Mouse (Mus musculus): ENCODE data around the gene Spag17. TPM values are rescaled to one million over a fixed set of nuclear protein-coding genes. Genes with fewer than 3 reads are reported as not detected.
A peak's percentile ranks its signal among the peaks of the same experiment; 100 is the strongest.
"Not testable (repeated sequence)": the region's sequence is repeated elsewhere in the genome, so short reads cannot be mapped to it uniquely, and the experiment has no call there.

Spag17 gene
- total and polyA plus RNA-seq, 2 experiments from 2014 or later, result 0.18 TPM; not detected in 1

DNA sequence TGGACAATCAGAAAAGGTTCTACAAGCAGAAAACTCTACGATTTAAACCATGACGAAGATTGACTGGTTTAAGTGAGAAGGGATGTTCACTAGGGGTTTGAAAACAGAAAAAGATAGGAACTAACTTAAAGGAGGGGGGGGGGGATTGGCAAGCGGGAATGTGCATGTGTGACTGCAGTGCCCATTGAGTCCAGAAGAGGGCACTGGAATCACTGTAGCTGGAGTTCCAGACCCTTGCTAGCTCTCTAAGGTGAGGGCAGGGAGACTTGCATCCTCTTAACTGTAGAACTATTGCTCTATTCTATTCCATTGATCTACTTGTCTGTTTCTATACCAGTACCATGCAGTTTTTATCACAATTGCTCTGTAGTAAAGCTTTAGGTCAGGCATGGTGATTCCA lies 26.3 kb upstream of the Spag17 start:
- H3K9ac ChIP-seq (replicated peaks; ENCODE audit: low read depth, low read length), result no peak overlapping the region
- TF ChIP-seq EP300 (IDR thresholded peaks at IDR 0.05; ENCODE audit: low read depth), result no peak
- TF ChIP-seq CTCF (IDR thresholded peaks at IDR 0.05; ENCODE audit: low read depth), result no peak; the same call in 1 of the 2 replicates
- ATAC-seq (ENCODE audit: insufficient read depth, low read depth), result no peak
- no peaks in the 10 kb centered on the region for H3K27me3 ChIP-seq (ENCODE audit: control insufficient read depth, insufficient read depth, low read length)
- H3K4me1 ChIP-seq (ENCODE audit: control insufficient read depth, insufficient read depth), result no peaks in the 10 kb centered on the region
- H3K4me3 ChIP-seq (ENCODE audit: low read depth, low read length), result no peak overlapping the region
- DNase-seq (ENCODE audit: low spot score), result no peak
- 79% methylated on average over 3 of the region's 3 CpGs for WGBS
- H3K27ac ChIP-seq (ENCODE audit: low read depth), result no peak overlapping the region
- H3K4me2 ChIP-seq (ENCODE audit: low read depth, low read length), result no peak overlapping the region
- H3K9me3 ChIP-seq (replicated peaks; ENCODE audit: control insufficient read depth, low read length), result no peaks in the 10 kb centered on the region
- no peaks in the 10 kb centered on the region for H3K36me3 ChIP-seq (replicated peaks; ENCODE audit: control insufficient read depth, insufficient read depth, low read length)

DNA sequence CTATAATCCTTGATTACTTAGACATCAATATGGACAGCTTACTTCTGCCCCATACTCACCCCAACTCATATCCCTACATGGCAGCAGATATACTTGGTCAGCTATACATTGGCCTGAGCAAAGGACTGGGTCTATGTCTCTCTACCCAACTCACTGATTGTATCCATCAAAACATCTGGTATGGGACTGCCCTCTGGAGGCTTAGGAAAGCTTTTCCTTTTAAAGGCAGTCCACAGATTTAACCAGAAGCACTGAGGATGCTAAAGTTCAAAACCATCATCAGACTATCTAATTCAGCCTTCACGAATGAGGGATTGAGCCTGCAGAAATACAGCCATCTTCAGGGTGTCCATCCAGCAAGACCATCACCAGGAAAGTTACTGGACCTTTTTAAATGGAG lies 20.5 kb upstream of the Spag17 start:
- no peak for DNase-seq (ENCODE audit: low spot score)
- Histone ChIP-seq H3K27ac (ENCODE audit: low read depth) (no peak overlapping the region), H3K36me3 (replicated peaks; ENCODE audit: control insufficient read depth, insufficient read depth, low read length) (no peaks in the 10 kb centered on the region), H3K9ac (replicated peaks; ENCODE audit: low read depth, low read length) (no peak overlapping the region), H3K9me3 (replicated peaks; ENCODE audit: control insufficient read depth, low read length) (no peaks in the 10 kb centered on the region), H3K4me1 (ENCODE audit: control insufficient read depth, insufficient read depth) (no peaks in the 10 kb centered on the region), H3K4me2 (ENCODE audit: low read depth, low read length) (no peak overlapping the region), H3K4me3 (ENCODE audit: low read depth, low read length) (no peak overlapping the region), H3K27me3 (ENCODE audit: control insufficient read depth, insufficient read depth, low read length) (no peaks in the 10 kb centered on the region)
- TF ChIP-seq EP300 (IDR thresholded peaks at IDR 0.05; ENCODE audit: low read depth), result no peak
- TF ChIP-seq CTCF (IDR thresholded peaks at IDR 0.05; ENCODE audit: low read depth), result peak; percentile 39
- 68% methylated on average over 1 of the region's 1 CpGs for WGBS
- no peak for ATAC-seq (ENCODE audit: insufficient read depth, low read depth)

DNA sequence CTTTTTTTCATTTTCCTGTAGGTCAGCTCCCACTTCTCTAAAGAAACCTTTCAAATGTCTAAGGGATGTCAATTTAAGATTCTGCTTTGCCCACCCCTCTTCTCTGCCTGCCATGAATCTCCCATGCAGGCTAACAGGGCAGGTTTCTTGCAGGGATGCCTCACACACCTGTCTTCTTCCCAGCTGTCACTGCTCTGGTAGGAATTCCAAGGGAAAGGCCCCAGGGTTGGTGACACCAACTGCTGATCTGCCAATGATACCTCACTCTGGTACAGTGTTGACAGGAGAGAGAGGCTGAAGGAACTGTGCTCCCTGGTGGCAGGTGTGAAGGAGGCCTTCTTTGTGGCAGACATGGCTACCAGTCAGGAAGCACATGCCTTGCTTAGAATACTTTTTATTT lies 10.1 kb upstream of the Spag17 start:
- DNase-seq (ENCODE audit: low spot score), result no peak
- no peaks in the 10 kb centered on the region for H3K9me3 ChIP-seq (replicated peaks; ENCODE audit: control insufficient read depth, low read length)
- no peaks in the 10 kb centered on the region for H3K27me3 ChIP-seq (ENCODE audit: control insufficient read depth, insufficient read depth, low read length)
- ATAC-seq (ENCODE audit: insufficient read depth, low read depth), result no peak
- H3K4me2 ChIP-seq (ENCODE audit: low read depth, low read length), result no peak overlapping the region
- no peak overlapping the region for H3K4me3 ChIP-seq (ENCODE audit: low read depth, low read length)
- no peak overlapping the region for H3K9ac ChIP-seq (replicated peaks; ENCODE audit: low read depth, low read length)
- no peaks in the 10 kb centered on the region for H3K36me3 ChIP-seq (replicated peaks; ENCODE audit: control insufficient read depth, insufficient read depth, low read length)
- no peak overlapping the region for H3K27ac ChIP-seq (ENCODE audit: low read depth)
- TF ChIP-seq CTCF (IDR thresholded peaks at IDR 0.05; ENCODE audit: low read depth) (no peak), EP300 (IDR thresholded peaks at IDR 0.05; ENCODE audit: low read depth) (no peak)
- H3K4me1 ChIP-seq (ENCODE audit: control insufficient read depth, insufficient read depth), result no peaks in the 10 kb centered on the region

DNA sequence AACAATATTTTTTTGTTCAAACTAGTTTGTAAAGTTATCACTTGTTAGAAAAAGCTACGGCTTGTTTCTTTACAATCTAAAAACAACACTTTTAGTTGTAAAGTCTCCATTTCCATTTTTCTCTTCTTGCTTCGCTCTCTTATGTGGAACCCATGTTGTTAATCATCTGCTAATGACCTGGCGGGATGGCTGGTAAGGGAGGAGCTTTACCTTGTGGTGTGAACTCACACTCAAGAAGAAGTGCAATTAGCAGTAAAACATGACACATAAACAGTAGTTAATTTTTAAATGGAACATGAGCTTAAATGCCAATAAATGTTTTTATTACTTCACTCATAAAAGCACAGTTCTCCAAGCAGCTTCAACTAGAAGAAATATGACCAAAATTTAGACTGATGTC lies 3.7 kb upstream of the Spag17 start:
- 80% methylated on average over 3 of the region's 3 CpGs for WGBS
- DNase-seq (ENCODE audit: low spot score), result no peak
- TF ChIP-seq CTCF (IDR thresholded peaks at IDR 0.05; ENCODE audit: low read depth), result no peak
- no peak for TF ChIP-seq EP300 (IDR thresholded peaks at IDR 0.05; ENCODE audit: low read depth)

DNA sequence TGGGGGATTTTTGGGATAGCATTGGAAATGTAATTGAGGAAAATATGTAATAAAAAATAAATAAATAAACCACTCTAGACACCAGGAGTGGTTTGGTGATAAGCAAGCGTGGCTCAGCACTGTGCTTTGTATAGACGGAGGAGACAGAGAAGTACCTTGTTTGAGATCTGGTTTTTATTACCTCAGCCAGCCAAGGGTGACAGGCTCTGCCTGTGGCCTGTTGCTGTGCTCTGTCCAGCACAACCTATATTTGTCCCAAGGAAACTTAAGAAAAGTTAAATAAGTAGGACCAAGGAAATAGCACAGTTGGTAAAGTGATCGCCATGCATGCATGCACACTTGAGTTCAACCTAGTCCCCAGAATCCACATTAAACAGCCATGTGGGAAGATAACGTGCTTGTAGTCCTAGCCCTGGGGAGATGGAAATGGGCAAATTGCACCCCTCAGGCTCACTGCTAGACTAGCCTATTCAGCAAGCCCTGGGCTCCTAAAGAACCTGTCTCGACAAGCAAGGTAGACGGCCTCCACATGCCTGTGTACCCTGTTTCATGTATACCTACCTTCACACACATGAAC lies 1.1 kb upstream of the Spag17 start:
- no peak for TF ChIP-seq CTCF (IDR thresholded peaks at IDR 0.05; ENCODE audit: low read depth)
- TF ChIP-seq EP300 (IDR thresholded peaks at IDR 0.05; ENCODE audit: low read depth), result no peak
- H3K27me3 ChIP-seq (ENCODE audit: control insufficient read depth, insufficient read depth, low read length), result no peaks in the 10 kb centered on the region
- WGBS, result 65% methylated on average over 6 of the region's 6 CpGs
- ATAC-seq (ENCODE audit: insufficient read depth, low read depth) (no peak), DNase-seq (ENCODE audit: low spot score) (no peak)
- no peak overlapping the region for H3K27ac ChIP-seq (ENCODE audit: low read depth)
- no peaks in the 10 kb centered on the region for H3K4me1 ChIP-seq (ENCODE audit: control insufficient read depth, insufficient read depth)
- no peaks in the 10 kb centered on the region for H3K36me3 ChIP-seq (replicated peaks; ENCODE audit: control insufficient read depth, insufficient read depth, low read length)
- H3K9ac ChIP-seq (replicated peaks; ENCODE audit: low read depth, low read length), result no peak overlapping the region
- H3K4me3 ChIP-seq (ENCODE audit: low read depth, low read length), result no peak overlapping the region
- H3K4me2 ChIP-seq (ENCODE audit: low read depth, low read length), result no peak overlapping the region
- no peaks in the 10 kb centered on the region for H3K9me3 ChIP-seq (replicated peaks; ENCODE audit: control insufficient read depth, low read length)

More for the DNA sequence above, 3.7 kb upstream of the Spag17 start:
- Histone ChIP-seq H3K27ac (ENCODE audit: low read depth) (no peak overlapping the region), H3K27me3 (ENCODE audit: control insufficient read depth, insufficient read depth, low read length) (no peaks in the 10 kb centered on the region), H3K36me3 (replicated peaks; ENCODE audit: control insufficient read depth, insufficient read depth, low read length) (no peaks in the 10 kb centered on the region), H3K4me2 (ENCODE audit: low read depth, low read length) (no peak overlapping the region), H3K9me3 (replicated peaks; ENCODE audit: control insufficient read depth, low read length) (no peaks in the 10 kb centered on the region), H3K9ac (replicated peaks; ENCODE audit: low read depth, low read length) (no peak overlapping the region), H3K4me1 (ENCODE audit: control insufficient read depth, insufficient read depth) (no peaks in the 10 kb centered on the region), H3K4me3 (ENCODE audit: low read depth, low read length) (no peak overlapping the region)
- no peak for ATAC-seq (ENCODE audit: insufficient read depth, low read depth)

DNA sequence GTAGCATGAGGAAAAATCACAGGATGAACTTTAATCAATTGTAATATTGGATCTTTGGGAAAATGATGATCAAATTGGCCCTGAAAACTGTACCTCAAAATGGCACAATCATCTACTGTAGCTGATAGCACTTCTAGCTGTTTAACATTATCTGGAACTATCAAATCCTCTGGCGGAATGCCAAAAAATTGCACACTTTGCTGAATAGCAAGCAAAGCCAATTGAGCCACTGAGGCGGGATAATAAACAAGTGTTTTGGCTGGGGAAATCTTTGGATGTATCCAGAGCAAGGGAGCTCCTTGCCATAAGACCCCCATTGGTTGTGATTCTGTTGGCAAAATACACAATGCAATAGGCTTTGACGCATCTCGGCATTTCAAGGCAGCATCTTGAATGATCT lies 9.5 kb downstream of the Spag17 start:
- WGBS, result 92% methylated on average over 4 of the region's 4 CpGs
- not testable (repeated sequence) for ATAC-seq (ENCODE audit: insufficient read depth, low read depth); H3K4me2 ChIP-seq (ENCODE audit: low read depth, low read length); H3K9ac ChIP-seq (replicated peaks; ENCODE audit: low read depth, low read length); H3K27ac ChIP-seq (ENCODE audit: low read depth); H3K4me3 ChIP-seq (ENCODE audit: low read depth, low read length); H3K27me3 ChIP-seq (ENCODE audit: control insufficient read depth, insufficient read depth, low read length); H3K9me3 ChIP-seq (replicated peaks; ENCODE audit: control insufficient read depth, low read length); H3K4me1 ChIP-seq (ENCODE audit: control insufficient read depth, insufficient read depth); DNase-seq (ENCODE audit: low spot score); H3K36me3 ChIP-seq (replicated peaks; ENCODE audit: control insufficient read depth, insufficient read depth, low read length)

Measured in heart, postnatal 0 days (tissue).